In the genomic region with DNA sequence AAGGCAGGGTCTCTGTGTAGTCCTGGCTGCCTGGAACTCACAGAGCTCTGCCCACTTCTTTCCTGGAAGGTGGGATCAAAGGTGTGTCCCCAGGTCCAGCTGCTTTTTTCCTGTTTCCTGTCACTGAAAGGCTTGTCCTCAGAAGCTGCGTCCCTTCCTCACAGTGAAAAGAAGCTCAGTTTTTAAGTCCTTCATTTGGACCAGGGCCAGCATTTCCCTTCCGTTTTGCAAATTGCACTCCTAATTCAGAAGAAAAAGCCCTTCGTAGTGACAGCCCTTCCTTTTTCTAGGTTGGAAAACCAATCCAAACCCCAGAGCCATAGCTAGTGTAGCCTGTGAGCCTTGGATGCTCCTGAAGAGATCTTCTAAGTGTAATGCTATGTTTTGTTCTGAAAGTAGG, we compare ENCODE assay signal across 17 mouse cellular contexts. TPM values are rescaled to one million over a fixed set of nuclear protein-coding genes. Genes with fewer than 3 reads are reported as not detected.
"Had no signal": no experiment of that assay in that cellular context is flagged by ENCODE, and none has a peak within 500 bp of the region (broad histone marks: within the 10 kb centered on the region; RNA-seq: fewer than 3 reads in every experiment).

No protein-coding gene starts in this region.

- H3K4me2 ChIP-seq: intestine, embryonic 15.5 days; liver, embryonic 11.5 days; liver, embryonic 15.5 days; stomach, embryonic 15.5 days had no signal

- H3K9me3 ChIP-seq: intestine, embryonic 15.5 days; limb, embryonic 10.5 days; liver, embryonic 15.5 days; stomach, embryonic 15.5 days had no signal

- H3K4me3 ChIP-seq: intestine, embryonic 15.5 days; left cerebral cortex, adult 2 months; limb, embryonic 10.5 days; liver, embryonic 15.5 days; stomach, embryonic 15.5 days had no signal

- H3K27ac ChIP-seq: intestine, embryonic 15.5 days; left cerebral cortex, adult 2 months; limb, embryonic 10.5 days; liver, embryonic 15.5 days; stomach, embryonic 15.5 days had no signal

- ATAC-seq: intestine, embryonic 15.5 days; lung, postnatal 0 days had no signal

- H3K27me3 ChIP-seq: intestine, embryonic 15.5 days; liver, embryonic 15.5 days; stomach, embryonic 15.5 days had no signal

- H3K9ac ChIP-seq: intestine, embryonic 15.5 days; liver, embryonic 15.5 days; stomach, embryonic 15.5 days had no signal

- H3K4me1 ChIP-seq: intestine, embryonic 15.5 days; limb, embryonic 10.5 days; stomach, embryonic 15.5 days had no signal

- DNase-seq: lung, adult 2 months; lung, postnatal 36 days; right cerebral cortex, postnatal 14 days; thymus, adult 2 months; thymus, postnatal 25 days had no signal

RNA-seq across cellular contexts. Expression of a gene that starts 13.0 kb away (rescaled TPM):
- total RNA-seq: megakaryocyte progenitor cell, adult 5-6 weeks; midbrain, postnatal 0 days had no signal
- polyA plus RNA-seq: intestine, embryonic 15.5 days; kidney, embryonic 14.5 days; limb, embryonic 10.5 days; liver, embryonic 11.5 days; liver, embryonic 15.5 days; lung, adult 2 months; midbrain, postnatal 0 days; spleen, adult 2 months; stomach, embryonic 15.5 days; thymus, adult 2 months; urinary bladder, adult 2 months had no signal
